Mouse (Mus musculus) hindbrain, embryonic 13.5 days (tissue): ENCODE results near the gene Pam. TPM values are rescaled to one million over a fixed set of nuclear protein-coding genes. Genes with fewer than 3 reads are reported as not detected.

Experiments
- ATAC-seq: fragments of 200-750 bp; cut with Nextera tagmentation; 2 replicates; pipeline ENCODE4 v1.8.0; 2017; ENCODE audit warnings: moderate TSS enrichment; ENCODE audit not compliant: low FRiP score
- H3K27ac ChIP-seq: fragments of 300-500 bp; sonication (generic); 2 replicates; pipeline ENCODE4 v1.5.1; 2015; ENCODE audit warnings: inconsistent platforms, mild to moderate bottlenecking, moderate library complexity
- H3K27me3 ChIP-seq: fragments of 300-500 bp; sonication (generic); 2 replicates; pipeline ENCODE4 v1.6.1; 2015; ENCODE audit warnings: mild to moderate bottlenecking, inconsistent platforms
- H3K36me3 ChIP-seq: fragments of 300-500 bp; sonication (generic); 2 replicates; pipeline ENCODE4 v1.6.1; 2015; ENCODE audit warnings: mild to moderate bottlenecking, inconsistent platforms
- H3K4me1 ChIP-seq: fragments of 300-500 bp; sonication (generic); replicated peaks from 2 replicates; pipeline ENCODE4 v1.6.1; 2015; ENCODE audit warnings: inconsistent platforms
- H3K4me2 ChIP-seq: fragments of 300-500 bp; sonication (generic); 2 replicates; pipeline ENCODE4 v1.6.1; 2015; ENCODE audit warnings: inconsistent platforms, mild to moderate bottlenecking, moderate library complexity
- H3K4me3 ChIP-seq: fragments of 300-500 bp; sonication (generic); 2 replicates; pipeline ENCODE4 v1.5.1; 2015; ENCODE audit warnings: mild to moderate bottlenecking, inconsistent platforms
- H3K9ac ChIP-seq: fragments of 300-500 bp; sonication (generic); 2 replicates; pipeline ENCODE4 v1.6.1; 2015; ENCODE audit warnings: mild to moderate bottlenecking, inconsistent platforms
- H3K9me3 ChIP-seq: fragments of 300-500 bp; sonication (generic); 2 replicates; pipeline ENCODE4 v1.6.1; 2016; ENCODE audit warnings: inconsistent platforms
- WGBS: fragments of 180-500 bp; shearing (Covaris S2); methylation state at CpG from one replicate; pipeline ENCODE4 v1.1.7; 2015; 5-methylcytosine and 5-hydroxymethylcytosine counted together
- polyA plus RNA-seq: library from polyadenylated mRNA; unstranded; fragments of >200 nt; fragmentation: Nextera tagmentation; extraction: Ambion mirVana; gene quantifications from 2 replicates; pipeline ENCODE4 v1.2.1, GENCODE M21; 2015

Pam gene
- polyA plus RNA-seq, result 35.3 and 40.5 TPM in 2 replicates

DNA sequence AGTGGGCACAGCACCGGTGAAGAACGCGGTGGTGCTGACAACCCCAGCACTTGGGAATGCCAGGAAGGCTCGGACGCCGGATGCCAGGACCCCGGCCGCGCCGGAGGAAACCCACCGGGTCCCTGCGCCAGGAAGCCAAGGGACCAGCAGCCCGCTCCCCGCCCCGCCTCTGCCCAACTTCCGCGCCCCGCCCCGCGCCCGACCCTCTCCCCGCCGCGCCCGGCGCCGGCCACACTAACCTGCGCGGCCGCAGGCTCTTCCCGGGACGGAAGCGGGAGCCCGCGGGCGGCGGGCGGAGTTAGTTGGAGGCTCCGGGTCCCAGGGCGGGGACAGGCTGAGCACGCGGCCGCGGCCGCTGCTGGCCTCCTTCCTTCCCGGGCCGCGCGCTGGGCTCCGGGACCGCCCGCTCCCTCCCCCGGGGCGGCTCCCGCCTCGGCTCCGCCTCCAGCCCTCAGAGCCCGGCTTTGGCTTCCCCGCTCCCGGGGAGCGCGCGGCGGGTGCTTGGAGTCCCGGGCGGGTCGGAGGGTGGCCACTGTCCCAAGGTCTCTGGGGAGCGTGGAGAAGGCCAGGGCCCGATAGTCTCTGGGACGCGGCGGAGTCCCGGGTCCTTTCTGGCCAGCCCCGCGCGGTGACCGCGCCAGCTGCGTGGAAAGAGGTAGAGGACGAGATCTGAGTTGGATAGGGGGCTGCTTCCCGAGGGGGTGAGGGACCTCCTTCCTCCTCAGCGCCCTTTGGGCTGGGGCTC, at the start of gene Pam:
Gene Pam (minus strand): TSS at position 401 of the 745 bp plus-strand sequence.
- Histone ChIP-seq H3K4me3 (peak within 1 kb of the TSS; percentile 78), H3K4me1 (peaks cover 16% of the 10 kb centered on the region), H3K4me2 (peak within 1 kb of the TSS; percentile 82), H3K27ac (peak within 1 kb of the TSS; percentile 87), H3K27me3 (no peaks in the 10 kb centered on the region), H3K9ac (peak within 1 kb of the TSS; percentile 87), H3K9me3 (no peaks in the 10 kb centered on the region), H3K36me3 (no peaks in the 10 kb centered on the region)
- 0% methylated on average over 41 of the region's 82 CpGs for WGBS
- ATAC-seq, result peak; percentile 92

- 96% methylated on average over 1 of the region's 1 CpGs for WGBS
Measured at GRCm38 (mm10) chr1:98144845-98145244, 49.4 kb upstream of the Pam start.

GRCm38 (mm10) chr1:98131244-98131643, 35.8 kb upstream of the Pam start:
- no peaks in the 10 kb centered on the region; the same call in 1 of the 2 replicates for H3K4me1 ChIP-seq
- no peak for ATAC-seq
- H3K27me3 ChIP-seq, result no peaks in the 10 kb centered on the region
- H3K27ac ChIP-seq, result no peak overlapping the region
- 76% methylated on average over 4 of the region's 4 CpGs for WGBS
- no peak overlapping the region for H3K9ac ChIP-seq
- no peak overlapping the region for H3K4me3 ChIP-seq
- H3K9me3 ChIP-seq, result no peaks in the 10 kb centered on the region
- H3K36me3 ChIP-seq, result no peaks in the 10 kb centered on the region
- no peak overlapping the region for H3K4me2 ChIP-seq

More at GRCm38 (mm10) chr1:98144845-98145244, 49.4 kb upstream of the Pam start:
- H3K4me2 ChIP-seq, result no peak overlapping the region
- H3K9ac ChIP-seq, result no peak overlapping the region
- H3K4me1 ChIP-seq, result no peaks in the 10 kb centered on the region
- H3K27me3 ChIP-seq, result no peaks in the 10 kb centered on the region
- H3K36me3 ChIP-seq, result no peaks in the 10 kb centered on the region
- no peak overlapping the region for H3K27ac ChIP-seq
- H3K9me3 ChIP-seq, result no peaks in the 10 kb centered on the region
- no peak overlapping the region for H3K4me3 ChIP-seq
- ATAC-seq, result no peak

GRCm38 (mm10) chr1:98129561-98130347, 34.3 kb upstream of the Pam start:
- no peak for ATAC-seq
- no peak overlapping the region for H3K9ac ChIP-seq
- 93% methylated on average over 3 of the region's 3 CpGs for WGBS

GRCm38 (mm10) chr1:98129111-98129510, 33.7 kb upstream of the Pam start:
- Histone ChIP-seq H3K27ac (no peak overlapping the region), H3K9ac (no peak overlapping the region), H3K36me3 (no peaks in the 10 kb centered on the region), H3K9me3 (no peaks in the 10 kb centered on the region), H3K27me3 (no peaks in the 10 kb centered on the region), H3K4me1 (no peaks in the 10 kb centered on the region; the same call in 1 of the 2 replicates), H3K4me3 (no peak overlapping the region), H3K4me2 (no peak overlapping the region)
- no peak for ATAC-seq
- 84% methylated on average over 1 of the region's 1 CpGs for whole genome bisulfite sequencing

More at GRCm38 (mm10) chr1:98129561-98130347, 34.3 kb upstream of the Pam start:
- Histone ChIP-seq H3K4me1 (no peaks in the 10 kb centered on the region; the same call in 1 of the 2 replicates), H3K4me2 (no peak overlapping the region), H3K27me3 (no peaks in the 10 kb centered on the region), H3K36me3 (no peaks in the 10 kb centered on the region), H3K27ac (no peak overlapping the region), H3K4me3 (no peak overlapping the region), H3K9me3 (no peaks in the 10 kb centered on the region)

GRCm38 (mm10) chr1:98128338-98129096, 33.1 kb upstream of the Pam start:
- no peak overlapping the region for H3K4me3 ChIP-seq
- H3K36me3 ChIP-seq, result no peaks in the 10 kb centered on the region
- H3K27me3 ChIP-seq, result no peaks in the 10 kb centered on the region
- no peaks in the 10 kb centered on the region for H3K9me3 ChIP-seq
- no peak overlapping the region for H3K9ac ChIP-seq
- ATAC-seq, result no peak
- H3K27ac ChIP-seq, result no peak overlapping the region
- no peaks in the 10 kb centered on the region; the same call in 1 of the 2 replicates for H3K4me1 ChIP-seq
- H3K4me2 ChIP-seq, result no peak overlapping the region

GRCm38 (mm10) chr1:98126268-98126667, 30.8 kb upstream of the Pam start:
- no peaks in the 10 kb centered on the region for H3K36me3 ChIP-seq
- H3K9ac ChIP-seq, result no peak overlapping the region
- no peaks in the 10 kb centered on the region for H3K4me1 ChIP-seq
- H3K4me3 ChIP-seq, result no peak overlapping the region
- no peak overlapping the region for H3K27ac ChIP-seq
- ATAC-seq, result no peak
- 75% methylated on average over 3 of the region's 3 CpGs for WGBS
- no peaks in the 10 kb centered on the region for H3K27me3 ChIP-seq
- no peak overlapping the region for H3K4me2 ChIP-seq
- no peaks in the 10 kb centered on the region for H3K9me3 ChIP-seq

GRCm38 (mm10) chr1:98124727-98125126, 29.3 kb upstream of the Pam start:
- Histone ChIP-seq H3K27ac (no peak overlapping the region), H3K4me1 (no peaks in the 10 kb centered on the region), H3K36me3 (no peaks in the 10 kb centered on the region), H3K9ac (no peak overlapping the region), H3K4me2 (no peak overlapping the region), H3K4me3 (no peak overlapping the region), H3K9me3 (no peaks in the 10 kb centered on the region), H3K27me3 (no peaks in the 10 kb centered on the region)
- ATAC-seq, result no peak
- WGBS, result 50% methylated on average over 1 of the region's 1 CpGs

DNA sequence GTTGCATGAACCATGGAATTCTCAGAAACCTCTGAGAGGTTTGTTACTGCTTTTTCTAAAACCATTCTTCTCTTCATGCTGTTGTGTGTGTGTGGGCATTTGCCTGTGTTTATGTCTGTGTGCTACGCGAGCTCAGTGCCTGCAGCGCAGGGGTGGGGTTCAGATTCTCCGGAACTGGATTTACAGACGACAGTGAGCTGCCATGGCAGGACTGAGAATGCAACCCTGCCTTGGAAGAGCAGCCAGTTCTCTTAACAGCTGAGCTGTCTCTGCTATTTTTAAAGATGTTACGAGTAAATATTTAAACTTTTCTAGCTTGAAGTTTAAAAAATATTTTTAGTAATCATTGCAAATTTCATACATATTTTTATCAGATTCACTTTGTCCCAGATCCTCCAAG, 24.1 kb upstream of the Pam start:
- H3K9ac ChIP-seq, result no peak overlapping the region
- H3K36me3 ChIP-seq, result no peaks in the 10 kb centered on the region
- H3K9me3 ChIP-seq, result no peaks in the 10 kb centered on the region
- ATAC-seq, result no peak
- H3K4me1 ChIP-seq, result no peaks in the 10 kb centered on the region
- no peak overlapping the region for H3K4me3 ChIP-seq
- no peak overlapping the region for H3K27ac ChIP-seq
- no peak overlapping the region for H3K4me2 ChIP-seq
- no peaks in the 10 kb centered on the region for H3K27me3 ChIP-seq
- 93% methylated on average over 6 of the region's 6 CpGs for WGBS

GRCm38 (mm10) chr1:98107599-98107998, 12.2 kb upstream of the Pam start:
- no peak overlapping the region for H3K9ac ChIP-seq
- no peak for ATAC-seq
- no peak overlapping the region for H3K4me2 ChIP-seq
- no peaks in the 10 kb centered on the region for H3K36me3 ChIP-seq
- no peak overlapping the region for H3K4me3 ChIP-seq
- no peaks in the 10 kb centered on the region for H3K9me3 ChIP-seq
- WGBS, result 29% methylated on average over 2 of the region's 2 CpGs
- no peak overlapping the region for H3K27ac ChIP-seq
- no peaks in the 10 kb centered on the region for H3K27me3 ChIP-seq
- H3K4me1 ChIP-seq, result no peaks in the 10 kb centered on the region

GRCm38 (mm10) chr1:98099441-98099840, 4.0 kb upstream of the Pam start:
- Histone ChIP-seq H3K4me1 (peaks cover 13% of the 10 kb centered on the region), H3K4me2 (no peak overlapping the region), H3K4me3 (no peak overlapping the region), H3K9me3 (no peaks in the 10 kb centered on the region), H3K27ac (no peak overlapping the region), H3K9ac (no peak overlapping the region), H3K27me3 (no peaks in the 10 kb centered on the region), H3K36me3 (no peaks in the 10 kb centered on the region)
- WGBS, result 54% methylated on average over 4 of the region's 4 CpGs
- no peak for ATAC-seq
